Mouse (Mus musculus): ENCODE measurements around the gene Sfswap. TPM values are rescaled to one million over a fixed set of nuclear protein-coding genes. Genes with fewer than 3 reads are reported as not detected.
A peak's percentile ranks its signal among the peaks of the same experiment; 100 is the strongest.

Sfswap gene
- polyA plus RNA-seq, 1 experiment from 2014 or later, result 65.6 TPM

GRCm38 (mm10) chr5:129534500-129534899 is 33.5 kb downstream of the Sfswap start:
- Histone ChIP-seq H3K9me3 (no peaks in the 10 kb centered on the region), H3K27ac (no peak overlapping the region), H3K27me3 (no peaks in the 10 kb centered on the region), H3K4me3 (replicated peaks) (no peak overlapping the region), H3K9ac (no peak overlapping the region), H3K4me1 (no peaks in the 10 kb centered on the region), H3K36me3 (replicated peaks) (peaks cover 38% of the 10 kb centered on the region), H3K4me2 (no peak overlapping the region)
- no peak for ATAC-seq (ENCODE audit: low FRiP score)
- WGBS, result 88% methylated on average over 2 of the region's 2 CpGs

DNA sequence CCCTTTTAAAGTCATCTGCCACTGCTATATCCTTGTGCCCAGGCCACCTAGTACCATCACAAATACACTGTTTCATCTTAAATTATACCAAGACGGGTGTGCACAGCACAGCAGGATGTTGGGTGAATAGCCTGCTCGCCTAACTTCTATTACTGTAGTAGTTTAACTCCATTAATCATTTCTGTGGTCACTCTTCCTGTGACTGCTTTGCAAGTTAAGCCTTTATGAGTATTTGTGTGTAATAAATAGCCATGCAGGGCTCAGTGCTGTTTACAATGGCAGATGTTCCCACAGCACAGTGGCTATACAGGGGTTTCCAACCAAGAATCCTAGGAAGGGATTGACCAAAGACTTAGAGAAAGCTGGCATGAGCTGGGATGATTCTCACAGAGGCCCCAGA is 34.0 kb downstream of the Sfswap start:
- no peak overlapping the region for H3K4me3 ChIP-seq (replicated peaks)
- no peaks in the 10 kb centered on the region for H3K9me3 ChIP-seq
- ATAC-seq (ENCODE audit: low FRiP score), result no peak
- H3K4me2 ChIP-seq, result no peak overlapping the region
- H3K27ac ChIP-seq, result no peak overlapping the region
- 97% methylated on average over 2 of the region's 2 CpGs for WGBS
- no peaks in the 10 kb centered on the region for H3K27me3 ChIP-seq
- peaks cover 38% of the 10 kb centered on the region for H3K36me3 ChIP-seq (replicated peaks)
- no peaks in the 10 kb centered on the region for H3K4me1 ChIP-seq
- no peak overlapping the region for H3K9ac ChIP-seq

GRCm38 (mm10) chr5:129535431-129535830 is 34.4 kb downstream of the Sfswap start:
- H3K4me3 ChIP-seq (replicated peaks), result no peak overlapping the region
- peaks cover 41% of the 10 kb centered on the region for H3K36me3 ChIP-seq (replicated peaks)
- no peak for ATAC-seq (ENCODE audit: low FRiP score)
- H3K4me2 ChIP-seq, result no peak overlapping the region
- no peaks in the 10 kb centered on the region for H3K4me1 ChIP-seq
- no peak overlapping the region for H3K27ac ChIP-seq
- 100% methylated on average over 3 of the region's 3 CpGs for WGBS
- no peaks in the 10 kb centered on the region for H3K27me3 ChIP-seq
- H3K9me3 ChIP-seq, result no peaks in the 10 kb centered on the region
- no peak overlapping the region for H3K9ac ChIP-seq

GRCm38 (mm10) chr5:129538826-129539225 is 37.8 kb downstream of the Sfswap start:
- no peak for ATAC-seq (ENCODE audit: low FRiP score)
- Histone ChIP-seq H3K36me3 (replicated peaks) (peaks cover 58% of the 10 kb centered on the region), H3K27ac (no peak overlapping the region), H3K9me3 (no peaks in the 10 kb centered on the region), H3K9ac (no peak overlapping the region), H3K4me2 (no peak overlapping the region), H3K27me3 (no peaks in the 10 kb centered on the region), H3K4me3 (replicated peaks) (no peak overlapping the region), H3K4me1 (no peaks in the 10 kb centered on the region)
- WGBS, result 92% methylated on average over 4 of the region's 4 CpGs

GRCm38 (mm10) chr5:129542236-129542635 is 41.2 kb downstream of the Sfswap start:
- WGBS, result 92% methylated on average over 3 of the region's 3 CpGs

DNA sequence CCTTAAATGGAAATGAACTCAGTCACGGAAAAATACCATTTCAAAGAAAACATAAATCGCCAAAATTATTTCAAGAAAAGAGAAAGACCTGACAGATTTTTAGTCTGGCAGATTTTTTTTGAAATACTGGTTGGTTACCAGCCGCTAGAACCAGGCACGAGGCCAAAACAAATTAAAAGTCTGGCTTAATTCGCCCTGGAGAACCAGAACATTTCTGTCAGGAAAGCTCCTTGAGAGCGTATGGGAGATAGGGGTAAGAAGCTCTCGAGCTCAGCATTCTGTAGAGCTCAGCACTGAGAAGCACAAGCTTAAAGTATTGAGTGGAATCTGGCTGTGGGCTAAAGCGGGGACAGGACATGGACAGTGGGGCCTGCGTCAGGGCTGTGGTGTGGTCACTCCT is 44.8 kb downstream of the Sfswap start:
- WGBS, result 94% methylated on average over 9 of the region's 9 CpGs

More at GRCm38 (mm10) chr5:129542236-129542635, 41.2 kb downstream of the Sfswap start:
- H3K4me1 ChIP-seq, result no peaks in the 10 kb centered on the region
- H3K27ac ChIP-seq, result no peak overlapping the region
- no peak overlapping the region for H3K9ac ChIP-seq
- no peak overlapping the region for H3K4me2 ChIP-seq
- H3K9me3 ChIP-seq, result no peaks in the 10 kb centered on the region
- H3K4me3 ChIP-seq (replicated peaks), result no peak overlapping the region
- no peak for ATAC-seq (ENCODE audit: low FRiP score)
- H3K27me3 ChIP-seq, result no peaks in the 10 kb centered on the region
- H3K36me3 ChIP-seq (replicated peaks), result peaks cover 79% of the 10 kb centered on the region

GRCm38 (mm10) chr5:129549716-129550115 is 48.7 kb downstream of the Sfswap start:
- Histone ChIP-seq H3K4me3 (replicated peaks) (no peak overlapping the region), H3K27me3 (no peaks in the 10 kb centered on the region), H3K4me1 (no peaks in the 10 kb centered on the region), H3K4me2 (no peak overlapping the region), H3K9me3 (no peaks in the 10 kb centered on the region), H3K27ac (no peak overlapping the region), H3K36me3 (replicated peaks) (peaks cover 96% of the 10 kb centered on the region), H3K9ac (no peak overlapping the region)
- WGBS, result 95% methylated on average over 12 of the region's 12 CpGs
- ATAC-seq (ENCODE audit: low FRiP score), result no peak

More for the DNA sequence above, 44.8 kb downstream of the Sfswap start:
- Histone ChIP-seq H3K4me1 (no peaks in the 10 kb centered on the region), H3K27me3 (no peaks in the 10 kb centered on the region), H3K4me3 (replicated peaks) (no peak overlapping the region), H3K9me3 (no peaks in the 10 kb centered on the region), H3K9ac (no peak overlapping the region), H3K4me2 (no peak overlapping the region), H3K36me3 (replicated peaks) (peaks cover 96% of the 10 kb centered on the region), H3K27ac (no peak overlapping the region)
- no peak for ATAC-seq (ENCODE audit: low FRiP score)

DNA sequence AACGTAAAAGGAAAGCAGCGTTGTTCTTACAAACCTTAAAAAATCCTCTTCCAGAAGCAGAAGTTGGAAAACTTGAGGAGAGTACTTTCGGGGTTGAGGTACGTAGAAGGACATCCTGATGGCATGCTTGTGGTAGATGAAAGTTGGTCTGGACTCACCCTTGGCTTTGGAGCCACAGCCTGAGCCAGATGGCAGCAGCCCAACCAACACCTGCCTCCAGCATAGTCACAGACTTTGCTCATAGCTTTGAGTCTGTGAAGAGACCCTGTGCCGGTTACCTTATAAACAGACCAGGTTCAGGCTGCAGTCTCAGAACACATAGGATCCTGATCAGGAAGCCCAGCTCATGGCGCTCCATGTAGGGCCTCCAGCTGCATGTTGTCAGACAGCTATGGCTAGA is 49.8 kb downstream of the Sfswap start:
- no peaks in the 10 kb centered on the region for H3K4me1 ChIP-seq
- no peak overlapping the region for H3K27ac ChIP-seq
- peaks cover 98% of the 10 kb centered on the region for H3K36me3 ChIP-seq (replicated peaks)
- H3K27me3 ChIP-seq, result no peaks in the 10 kb centered on the region
- WGBS, result 98% methylated on average over 6 of the region's 6 CpGs
- no peaks in the 10 kb centered on the region for H3K9me3 ChIP-seq
- no peak for ATAC-seq (ENCODE audit: low FRiP score)
- H3K4me3 ChIP-seq (replicated peaks), result no peak overlapping the region
- no peak overlapping the region for H3K9ac ChIP-seq
- H3K4me2 ChIP-seq, result no peak overlapping the region

- no peak for ATAC-seq (ENCODE audit: low FRiP score)
- Histone ChIP-seq H3K9me3 (no peaks in the 10 kb centered on the region), H3K9ac (no peak overlapping the region), H3K27ac (no peak overlapping the region), H3K36me3 (replicated peaks) (peaks cover 98% of the 10 kb centered on the region), H3K4me3 (replicated peaks) (no peak overlapping the region), H3K4me2 (no peak overlapping the region), H3K27me3 (no peaks in the 10 kb centered on the region), H3K4me1 (no peaks in the 10 kb centered on the region)
- 92% methylated on average over 2 of the region's 2 CpGs for WGBS
Measured at GRCm38 (mm10) chr5:129551991-129552390, 51.0 kb downstream of the Sfswap start.

GRCm38 (mm10) chr5:129553642-129554041 is 52.6 kb downstream of the Sfswap start:
- Histone ChIP-seq H3K4me2 (no peak overlapping the region), H3K36me3 (replicated peaks) (peaks cover 96% of the 10 kb centered on the region), H3K9ac (no peak overlapping the region), H3K4me3 (replicated peaks) (no peak overlapping the region), H3K27me3 (no peaks in the 10 kb centered on the region), H3K4me1 (no peaks in the 10 kb centered on the region), H3K9me3 (no peaks in the 10 kb centered on the region), H3K27ac (no peak overlapping the region)
- 94% methylated on average over 6 of the region's 6 CpGs for WGBS
- no peak for ATAC-seq (ENCODE audit: low FRiP score)

DNA sequence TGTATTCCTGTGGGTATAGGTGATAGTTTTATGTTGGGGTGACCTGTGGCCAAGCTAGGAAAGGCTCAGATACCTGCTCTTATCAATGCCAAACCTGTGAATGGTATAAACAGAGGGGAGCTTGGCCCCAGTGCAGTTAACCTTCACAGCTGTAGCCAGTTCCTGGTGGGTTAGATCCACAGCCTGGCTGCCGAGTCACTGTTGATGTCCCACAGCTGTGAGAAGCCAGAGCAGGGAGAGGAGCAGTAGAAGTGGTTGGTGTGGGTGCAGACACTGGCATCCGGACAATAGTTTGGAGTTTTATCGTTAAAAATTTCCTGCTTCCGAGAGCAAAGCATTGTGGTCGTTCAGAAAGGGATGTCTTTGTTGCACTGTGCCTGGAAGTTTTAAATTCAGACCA is 57.6 kb downstream of the Sfswap start:
- Histone ChIP-seq H3K36me3 (replicated peaks) (peaks cover 91% of the 10 kb centered on the region), H3K9ac (no peak overlapping the region), H3K9me3 (no peaks in the 10 kb centered on the region), H3K4me3 (replicated peaks) (no peak overlapping the region), H3K4me2 (no peak overlapping the region), H3K4me1 (no peaks in the 10 kb centered on the region), H3K27ac (no peak overlapping the region), H3K27me3 (no peaks in the 10 kb centered on the region)
- whole genome bisulfite sequencing, result 87% methylated on average over 5 of the region's 5 CpGs
- ATAC-seq (ENCODE audit: low FRiP score), result no peak

- 67% methylated on average over 11 of the region's 11 CpGs for WGBS
Measured at GRCm38 (mm10) chr5:129559283-129559682, 58.3 kb downstream of the Sfswap start.

DNA sequence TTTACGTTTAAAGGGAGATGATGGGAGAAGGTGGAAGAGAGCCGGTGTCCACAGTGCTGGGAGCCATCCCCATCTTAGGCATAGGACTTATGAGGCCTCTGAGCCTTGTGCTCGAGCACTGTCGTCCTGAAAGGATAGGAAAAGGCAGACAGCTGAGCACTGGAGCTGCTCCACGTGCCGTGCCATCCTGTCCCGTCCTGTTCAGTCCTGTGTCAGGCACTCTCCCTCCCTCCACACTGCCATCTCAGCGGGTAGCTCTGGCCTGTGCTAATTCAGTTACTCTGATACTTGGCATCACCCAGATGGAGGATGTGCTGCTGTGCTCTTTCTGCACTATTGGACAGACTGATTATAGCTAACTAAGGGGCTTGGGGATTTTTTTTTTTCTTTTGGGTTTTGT is 61.3 kb downstream of the Sfswap start:
- Histone ChIP-seq H3K4me1 (no peaks in the 10 kb centered on the region), H3K9ac (no peak overlapping the region), H3K9me3 (no peaks in the 10 kb centered on the region), H3K27me3 (no peaks in the 10 kb centered on the region), H3K27ac (no peak overlapping the region), H3K36me3 (replicated peaks) (peaks cover 90% of the 10 kb centered on the region), H3K4me2 (no peak overlapping the region), H3K4me3 (replicated peaks) (no peak overlapping the region)
- no peak for ATAC-seq (ENCODE audit: low FRiP score)
- WGBS, result 96% methylated on average over 8 of the region's 8 CpGs

More at GRCm38 (mm10) chr5:129559283-129559682, 58.3 kb downstream of the Sfswap start:
- no peaks in the 10 kb centered on the region for H3K4me1 ChIP-seq
- H3K9me3 ChIP-seq, result no peaks in the 10 kb centered on the region
- H3K27ac ChIP-seq, result peak overlapping the region; percentile 25; the same call in 1 of the 2 replicates
- H3K36me3 ChIP-seq (replicated peaks), result peaks cover 91% of the 10 kb centered on the region
- no peaks in the 10 kb centered on the region for H3K27me3 ChIP-seq
- ATAC-seq (ENCODE audit: low FRiP score), result no peak
- no peak overlapping the region for H3K4me2 ChIP-seq
- no peak overlapping the region for H3K4me3 ChIP-seq (replicated peaks)
- no peak overlapping the region for H3K9ac ChIP-seq

Measured in forebrain, embryonic 12.5 days (tissue).